Mouse (Mus musculus) urinary bladder, postnatal 4 days (tissue): ENCODE results near the gene Tatdn3.

Source experiments
- DNase-seq, 2 experiments: peaks; one replicate each; pipeline ENCODE4 v3.0.0; 2021 to 2022; ENCODE audit warnings: low spot score in 2 of 2

Tatdn3 gene

GRCm38 (mm10) chr1:191062781-191063485 is at the start of gene Tatdn3, which contains the start of gene Nsl1:
TSS of gene Tatdn3 (minus strand) at chr1:191062932.
TSS of gene Nsl1 (plus strand) at chr1:191063012.
- DNase-seq: peak; percentile 89 to 91

DNA sequence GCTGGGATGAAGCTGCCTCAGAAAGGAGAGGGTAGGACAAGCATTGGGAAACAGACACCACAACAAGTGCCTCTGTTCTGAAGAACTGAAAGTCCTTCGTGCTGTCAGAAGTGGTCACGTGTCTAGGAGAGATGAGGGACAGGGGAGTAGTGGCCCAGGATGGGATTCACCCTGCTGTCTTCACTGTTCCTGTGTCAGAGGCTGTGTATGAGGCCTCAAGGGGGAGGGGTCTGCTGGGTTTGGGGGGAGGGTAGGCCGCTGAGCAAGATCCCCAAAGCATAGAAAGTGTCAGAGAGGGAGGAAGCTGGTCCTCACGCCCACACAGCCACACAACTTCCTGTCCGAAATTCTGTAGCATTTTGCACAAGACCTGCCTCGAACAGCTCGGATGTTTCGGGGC is 48.4 kb upstream of the Tatdn3 start:
- DNase-seq: no peak

- no peak for DNase-seq
Observed at GRCm38 (mm10) chr1:191109907-191110306, 47.2 kb upstream of the Tatdn3 start.

DNA sequence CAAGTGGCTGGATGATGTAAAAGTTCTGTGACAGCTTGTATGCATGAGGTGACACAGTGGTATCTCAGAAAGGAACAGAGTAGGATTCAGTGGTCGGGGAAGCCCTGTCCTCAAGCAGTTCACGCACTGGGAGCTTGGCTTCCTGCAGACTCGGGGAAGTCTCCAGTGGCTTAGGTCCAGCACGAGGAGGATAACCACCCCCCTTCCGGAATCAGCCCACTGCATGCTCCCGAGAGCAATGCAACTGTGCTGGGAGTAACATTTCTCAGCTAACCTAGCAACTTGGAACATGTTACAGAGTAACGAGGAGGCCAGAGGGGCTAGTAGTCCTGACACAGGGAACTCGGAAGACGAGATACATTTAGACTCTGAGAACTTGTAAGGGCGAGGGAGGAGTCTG is 44.6 kb upstream of the Tatdn3 start:
- DNase-seq: no peak

- no peak for DNase-seq
Observed at GRCm38 (mm10) chr1:191105246-191105645, 42.5 kb upstream of the Tatdn3 start.

GRCm38 (mm10) chr1:191102730-191103370 is 40.1 kb upstream of the Tatdn3 start:
- DNase-seq: no peak

- no peak for DNase-seq
Observed at GRCm38 (mm10) chr1:191099772-191100291, 37.1 kb upstream of the Tatdn3 start.

- no peak for DNase-seq
Observed at GRCm38 (mm10) chr1:191099114-191099513, 36.4 kb upstream of the Tatdn3 start.

GRCm38 (mm10) chr1:191097802-191098747 is 35.3 kb upstream of the Tatdn3 start, which contains the start of gene Batf3:
TSS of gene Batf3 (plus strand) at chr1:191097847.
- DNase-seq: peak in 1 of 2 experiments; percentile 41

GRCm38 (mm10) chr1:191096871-191097681 is 34.3 kb upstream of the Tatdn3 start:
- no peak for DNase-seq

GRCm38 (mm10) chr1:191095019-191095418 is 32.3 kb upstream of the Tatdn3 start:
- DNase-seq: no peak

DNA sequence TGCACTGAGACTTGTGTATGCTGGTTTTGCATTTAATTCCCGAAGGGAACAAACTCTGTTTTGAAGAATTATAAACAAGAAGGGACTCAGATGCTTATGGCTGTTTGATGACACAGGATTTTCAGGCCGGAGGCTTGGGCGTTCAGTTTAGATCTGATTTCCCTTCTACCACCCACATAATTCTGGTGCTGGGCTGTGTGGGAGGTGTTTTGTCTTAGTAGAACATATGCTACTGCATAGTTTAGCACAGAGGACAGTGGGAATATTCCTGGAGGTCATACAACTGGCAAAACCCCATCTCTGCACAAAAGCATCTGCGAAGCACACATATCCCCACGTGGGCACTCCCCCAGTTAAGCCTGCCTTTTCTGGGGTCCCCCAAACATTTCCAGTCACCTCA is 30.8 kb upstream of the Tatdn3 start:
- DNase-seq: no peak

GRCm38 (mm10) chr1:191092050-191092449 is 29.3 kb upstream of the Tatdn3 start:
- no peak for DNase-seq

DNA sequence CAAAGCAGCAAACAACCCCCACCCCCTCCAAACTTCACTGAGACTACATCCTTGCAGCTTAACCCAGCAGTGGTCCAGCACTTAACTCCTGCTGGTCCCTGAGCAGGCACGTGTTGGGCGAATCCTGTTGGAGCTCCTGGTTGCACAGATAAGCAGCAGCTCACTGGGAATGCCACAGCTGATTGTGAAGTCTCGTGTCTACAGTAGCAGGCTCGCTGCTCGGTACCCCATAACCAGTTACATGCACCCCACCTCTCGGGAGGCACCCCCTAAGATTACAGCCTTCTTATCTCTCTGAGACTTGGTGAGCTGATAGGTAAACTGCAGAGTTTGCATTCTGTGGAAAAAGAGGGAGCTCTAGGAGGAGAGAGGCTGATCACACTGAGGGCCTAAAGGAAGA is 26.6 kb upstream of the Tatdn3 start:
- DNase-seq: no peak

DNA sequence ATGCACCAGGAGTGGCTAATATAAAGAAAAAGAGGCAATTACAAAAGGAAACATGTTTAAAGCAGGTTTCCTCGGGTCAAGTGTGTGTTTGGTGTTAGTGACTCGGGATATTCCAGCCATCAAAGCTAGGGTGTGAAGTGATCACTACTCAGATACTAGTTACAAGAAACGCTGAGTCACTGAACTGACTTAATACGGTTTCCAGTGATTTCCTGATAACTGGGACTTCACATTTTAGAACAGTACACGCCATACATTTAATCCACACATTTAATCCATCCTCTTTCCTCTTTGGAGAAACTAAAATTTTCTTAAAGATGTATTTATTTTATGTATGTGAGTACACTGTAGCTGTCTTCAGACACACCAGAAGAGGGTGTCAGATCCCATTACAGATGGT is 25.2 kb upstream of the Tatdn3 start:
- DNase-seq: no peak

GRCm38 (mm10) chr1:191086960-191087359 is 24.2 kb upstream of the Tatdn3 start:
- no peak for DNase-seq

DNA sequence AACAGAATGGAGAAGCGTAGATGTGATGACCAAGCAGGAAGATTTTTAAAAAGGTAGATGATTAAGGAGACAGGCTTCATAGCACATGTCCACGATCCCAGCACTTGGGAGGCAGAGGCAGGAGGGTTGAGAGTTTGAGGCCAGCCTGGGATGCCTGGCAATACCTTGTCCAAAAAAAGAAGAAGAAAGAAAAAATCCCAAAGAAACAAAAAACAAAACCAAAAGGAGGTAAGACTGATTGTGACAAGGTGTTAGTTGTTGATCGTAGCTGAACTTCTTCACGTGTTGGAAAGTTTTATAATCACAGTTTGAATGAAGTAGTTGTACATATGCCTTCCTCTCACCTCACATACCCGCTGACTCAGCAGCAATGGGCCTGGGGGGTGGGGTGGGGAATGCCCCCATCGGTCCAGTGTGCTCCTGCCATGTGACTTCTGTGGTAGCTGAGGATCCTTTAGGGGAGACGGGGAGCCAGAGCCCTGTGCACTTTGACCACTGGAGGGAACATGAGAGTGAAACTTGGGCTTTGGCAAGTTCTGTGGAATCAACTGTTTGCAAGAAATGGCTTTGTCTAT is 23.7 kb upstream of the Tatdn3 start:
- no peak for DNase-seq

DNA sequence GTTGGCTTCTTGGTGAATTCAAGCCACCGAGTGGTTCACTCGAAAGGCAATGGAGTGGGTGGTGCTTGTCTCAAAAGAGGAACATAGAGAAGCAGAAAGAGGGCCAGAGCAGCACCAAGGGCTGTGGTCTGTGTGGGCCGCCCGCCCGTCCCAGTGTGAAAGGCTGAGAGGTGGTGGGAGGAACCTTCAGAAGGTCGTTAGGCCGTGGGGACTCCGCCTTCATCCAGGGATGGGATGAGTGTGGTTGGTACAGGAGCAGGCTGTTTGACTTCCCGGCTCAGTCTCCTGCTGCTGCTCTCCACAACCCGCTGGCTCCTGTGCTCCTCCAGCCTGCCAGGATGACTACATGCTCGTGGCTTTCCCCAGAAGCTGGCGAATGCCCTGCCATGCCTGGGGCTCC is 22.9 kb upstream of the Tatdn3 start:
- DNase-seq: no peak

DNA sequence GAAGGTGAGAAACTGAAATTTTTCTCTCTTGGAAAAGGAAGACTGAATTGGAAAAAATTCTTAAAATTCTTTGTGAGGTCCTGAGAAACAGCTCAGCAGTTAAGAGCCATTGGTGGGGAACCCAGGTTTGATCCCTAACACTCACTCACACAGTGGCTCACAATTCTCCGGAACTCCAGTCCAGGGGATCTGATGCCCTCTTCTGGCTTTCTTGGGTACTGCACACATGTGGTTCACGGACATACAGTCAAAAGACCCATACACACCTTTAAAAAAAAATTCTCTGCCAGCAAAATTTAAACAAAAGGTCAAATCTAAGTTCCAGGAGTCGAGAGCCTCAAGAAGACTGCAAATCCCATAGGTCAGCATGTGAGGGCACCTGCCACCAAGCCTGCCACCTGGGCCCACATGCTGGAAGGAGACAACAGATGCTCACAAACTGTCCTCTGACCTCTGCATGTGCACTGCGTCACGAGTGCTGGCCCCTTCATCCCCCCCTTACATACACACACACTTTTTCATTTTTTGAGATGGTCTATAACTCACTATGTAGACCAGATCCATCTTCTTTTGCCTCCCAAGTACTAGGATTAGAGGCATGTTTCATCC is 22.3 kb upstream of the Tatdn3 start:
- no peak for DNase-seq

- no peak for DNase-seq
Observed at GRCm38 (mm10) chr1:191083230-191083629, 20.5 kb upstream of the Tatdn3 start.
